Mouse (Mus musculus): ENCODE data around the gene Slc15a2.

Gene Slc15a2

GRCm38 (mm10) chr16:36770191-36770771, 14.5 kb downstream of the Slc15a2 start:
- peak; percentile 62 for DNase-seq (ENCODE audit: low read depth, low spot score)

- no peak for DNase-seq (ENCODE audit: low read depth, low spot score)
Measured at GRCm38 (mm10) chr16:36751979-36752378, 32.8 kb downstream of the Slc15a2 start.

- DNase-seq (ENCODE audit: low read depth, low spot score), result no peak
Measured at GRCm38 (mm10) chr16:36747767-36748166, 37.0 kb downstream of the Slc15a2 start.

- no peak for DNase-seq (ENCODE audit: low read depth, low spot score)
Measured at GRCm38 (mm10) chr16:36747068-36747467, 37.7 kb downstream of the Slc15a2 start.

- no peak for DNase-seq (ENCODE audit: low read depth, low spot score)
Measured at GRCm38 (mm10) chr16:36743580-36743979, 41.2 kb downstream of the Slc15a2 start.

- DNase-seq (ENCODE audit: low read depth, low spot score), result no peak
Measured at GRCm38 (mm10) chr16:36739404-36739930, 45.3 kb downstream of the Slc15a2 start.

- DNase-seq (ENCODE audit: low read depth, low spot score), result no peak
Measured at GRCm38 (mm10) chr16:36735421-36735820, 49.3 kb downstream of the Slc15a2 start.

GRCm38 (mm10) chr16:36733827-36734226, 50.9 kb downstream of the Slc15a2 start:
- no peak for DNase-seq (ENCODE audit: low read depth, low spot score)

GRCm38 (mm10) chr16:36732572-36732971, 52.2 kb downstream of the Slc15a2 start:
- DNase-seq (ENCODE audit: low read depth, low spot score), result no peak

GRCm38 (mm10) chr16:36728959-36729358, 55.8 kb downstream of the Slc15a2 start:
- no peak for DNase-seq (ENCODE audit: low read depth, low spot score)

GRCm38 (mm10) chr16:36723880-36724443, 60.8 kb downstream of the Slc15a2 start:
- no peak for DNase-seq (ENCODE audit: low read depth, low spot score)

- no peak for DNase-seq (ENCODE audit: low read depth, low spot score)
Measured at GRCm38 (mm10) chr16:36722739-36723138, 62.0 kb downstream of the Slc15a2 start.

GRCm38 (mm10) chr16:36720194-36721055, 64.3 kb downstream of the Slc15a2 start:
- peak; percentile 20 for DNase-seq (ENCODE audit: low read depth, low spot score)

- no peak for DNase-seq (ENCODE audit: low read depth, low spot score)
Measured at GRCm38 (mm10) chr16:36718637-36719036, 66.1 kb downstream of the Slc15a2 start.

- no peak for DNase-seq (ENCODE audit: low read depth, low spot score)
Measured at GRCm38 (mm10) chr16:36717481-36717880, 67.3 kb downstream of the Slc15a2 start.

- DNase-seq (ENCODE audit: low read depth, low spot score), result no peak
Measured at GRCm38 (mm10) chr16:36711760-36712159, 73.0 kb downstream of the Slc15a2 start.

GRCm38 (mm10) chr16:36710794-36711193, 74.0 kb downstream of the Slc15a2 start:
- DNase-seq (ENCODE audit: low read depth, low spot score), result peak; percentile 30

GRCm38 (mm10) chr16:36709405-36709804, 75.4 kb downstream of the Slc15a2 start:
- peak; percentile 53 for DNase-seq (ENCODE audit: low read depth, low spot score)

- peak; percentile 30 for DNase-seq (ENCODE audit: low read depth, low spot score)
Measured at GRCm38 (mm10) chr16:36708751-36709150, 76.0 kb downstream of the Slc15a2 start.

GRCm38 (mm10) chr16:36707702-36708423, 76.9 kb downstream of the Slc15a2 start:
- no peak for DNase-seq (ENCODE audit: low read depth, low spot score)

GRCm38 (mm10) chr16:36700484-36700883, 84.3 kb downstream of the Slc15a2 start:
- DNase-seq (ENCODE audit: low read depth, low spot score), result no peak
